Mouse (Mus musculus) bone marrow macrophage, adult 2 months (primary cell): ENCODE results near the gene Col4a2.

Experiments used
- CTCF ChIP-seq: IDR thresholded peaks from 2 replicates; pipeline ENCODE4 v1.5.1; 2012; ENCODE audit warnings: low read depth, mild to moderate bottlenecking, low read length, moderate library complexity
- POLR2A ChIP-seq: IDR thresholded peaks from 2 replicates; pipeline ENCODE4 v1.6.1; 2012; ENCODE audit warnings: mild to moderate bottlenecking, low read depth, low read length, borderline replicate concordance

DNA sequence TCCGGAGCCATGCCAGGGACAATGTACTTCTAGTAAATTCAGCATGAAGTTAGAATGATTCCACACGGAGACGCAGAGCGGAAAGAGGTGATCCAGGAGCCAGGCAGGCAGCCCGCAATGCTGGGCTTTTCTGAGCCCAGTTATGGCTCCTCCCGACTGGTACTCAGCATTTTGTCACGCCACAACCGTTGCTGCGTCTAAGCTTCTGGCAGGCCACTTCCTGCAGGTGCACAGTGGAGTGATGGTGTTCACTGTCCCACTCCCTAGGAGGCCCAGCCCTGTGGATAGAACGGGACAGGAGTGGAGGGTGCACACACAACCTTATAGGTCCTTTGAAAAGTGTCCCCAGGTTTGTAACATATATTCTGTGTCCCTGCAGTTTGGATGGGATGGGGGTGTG is 83.0 kb downstream of the Col4a2 start:
- TF ChIP-seq CTCF = no peak
- no peak for TF ChIP-seq POLR2A
